6 mouse cellular contexts compared by ENCODE assay signal in genomic region chr14:57856037-57856436, GRCm38 (mm10). TPM values are rescaled to one million over a fixed set of nuclear protein-coding genes. Genes with fewer than 3 reads are reported as not detected.
A peak's percentile ranks its signal among the peaks of the same experiment; 100 is the strongest.
DNase-seq lines count a peak whose midpoint lies in the region; ATAC-seq and TF ChIP-seq lines count a peak whose summit lies in the region.
"Not testable (repeated sequence)": the region's sequence is repeated elsewhere in the genome, so short reads cannot be mapped to it uniquely, and the experiment has no call there.
"Had no signal": no experiment of that assay in that cellular context is flagged by ENCODE, and none has a peak within 500 bp of the region (broad histone marks: within the 10 kb centered on the region; RNA-seq: fewer than 3 reads in every experiment).

No protein-coding gene starts in this region.

- not testable (repeated sequence) for H3K9me3 ChIP-seq in kidney, postnatal 0 days (replicated peaks; ENCODE audit: low read length); liver, embryonic 14.5 days (ENCODE audit: control insufficient read depth, low read length); midbrain, postnatal 0 days (ENCODE audit: low read length)

- not testable (repeated sequence) for H3K4me3 ChIP-seq in kidney, postnatal 0 days (replicated peaks; ENCODE audit: low read depth, low read length); liver, embryonic 14.5 days (ENCODE audit: insufficient read depth in 1 of 2, low read depth in 2 of 2, low read length in 2 of 2); midbrain, postnatal 0 days (ENCODE audit: low read depth, low read length)

- not testable (repeated sequence) for TF ChIP-seq EP300 in liver, embryonic 14.5 days (IDR thresholded peaks at IDR 0.05; ENCODE audit: low read depth)

- CTCF ChIA-PET in Patski (lab: Charles Lee), result interaction anchor here (1.4 kb wide), 1 partner anchor 13 kb away, joined by 3 read pairs; no protein-coding TSS in a partner anchor

- not testable (repeated sequence) for H3K4me2 ChIP-seq in kidney, postnatal 0 days (ENCODE audit: low read length); liver, embryonic 14.5 days (ENCODE audit: low read depth); midbrain, postnatal 0 days (ENCODE audit: low read depth, low read length, poor library complexity, severe bottlenecking)

- not testable (repeated sequence) for H3K9ac ChIP-seq in kidney, postnatal 0 days (ENCODE audit: low read depth, low read length); liver, embryonic 14.5 days (replicated peaks); midbrain, postnatal 0 days (replicated peaks; ENCODE audit: low read length, poor library complexity, severe bottlenecking)

- ATAC-seq in Patski; kidney, postnatal 0 days (replicated peaks; ENCODE audit: low FRiP score, low read depth); liver, embryonic 14.5 days (ENCODE audit: insufficient read depth); midbrain, postnatal 0 days (ENCODE audit: low FRiP score): not testable (repeated sequence)

- H3K27ac ChIP-seq in kidney, postnatal 0 days; liver, embryonic 14.5 days; midbrain, postnatal 0 days (ENCODE audit: low read depth, low read length): not testable (repeated sequence)

- in situ Hi-C loops in Patski (cut with MboI; ENCODE audit: low pct_unique_long_range_greater_than_20kb), result not testable (repeated sequence)

- POLR2A ChIA-PET in Patski (lab: Charles Lee), result not testable (repeated sequence)

- TF ChIP-seq CTCF in Patski (IDR thresholded peaks at IDR 0.05), result peak; percentile 47
- TF ChIP-seq CTCF in kidney, postnatal 0 days (IDR thresholded peaks at IDR 0.05; ENCODE audit: low read depth), result peak; percentile 45
- peak; percentile 22; the same call in 1 of the 2 replicates for TF ChIP-seq CTCF in liver, embryonic 14.5 days (IDR thresholded peaks at IDR 0.05; ENCODE audit: low read depth)
- peak; percentile 35; the same call in 1 of the 2 replicates for TF ChIP-seq CTCF in midbrain, postnatal 0 days (IDR thresholded peaks at IDR 0.05)

- H3K27me3 ChIP-seq in Patski; kidney, postnatal 0 days (ENCODE audit: insufficient read depth, low read length); liver, embryonic 14.5 days (ENCODE audit: control insufficient read depth, insufficient read depth, low read length); midbrain, postnatal 0 days (ENCODE audit: insufficient read depth, low read length): not testable (repeated sequence)

- not testable (repeated sequence) for H3K4me1 ChIP-seq in kidney, postnatal 0 days (replicated peaks; ENCODE audit: insufficient read depth, low read length); liver, embryonic 14.5 days (replicated peaks; ENCODE audit: control insufficient read depth in 2 of 2, insufficient read depth in 2 of 2, low read length in 1 of 2); midbrain, postnatal 0 days (ENCODE audit: insufficient read depth, low read length)

- H3K36me3 ChIP-seq in kidney, postnatal 0 days (ENCODE audit: insufficient read depth, low read length), result peaks cover 14% of the 10 kb centered on the region
- not testable (repeated sequence) for H3K36me3 ChIP-seq in liver, embryonic 14.5 days (replicated peaks; ENCODE audit: control insufficient read depth, insufficient read depth, low read depth)
- H3K36me3 ChIP-seq in midbrain, postnatal 0 days (ENCODE audit: insufficient read depth, low read length), result peaks cover 20% of the 10 kb centered on the region

- DNase-seq in Patski (ENCODE audit: low read depth, low spot score); liver, embryonic 14.5 days (ENCODE audit: low read depth in 3 of 3, low spot score in 3 of 3); midbrain, postnatal 0 days (ENCODE audit: low spot score): not testable (repeated sequence)
- DNase-seq in induced T-regulatory cell, adult 2 months (ENCODE audit: low read depth), result peak; percentile 34
- peak; percentile 28 for DNase-seq in kidney, postnatal 0 days (ENCODE audit: low spot score)

RNA-seq across cellular contexts. Expression of gene Mrpl57, which starts 30.0 kb away (rescaled TPM):
- polyA plus RNA-seq in Patski (2021), result 57.0 TPM
- 224 and 230 TPM in 2 replicates for polyA plus RNA-seq in kidney, postnatal 0 days (2015; fragmentation: Nextera tagmentation; extraction: Ambion mirVana)
- polyA plus RNA-seq in liver, embryonic 14.5 days (2012; rRNA removed), result 23.6 and 48.3 TPM in 2 replicates
- polyA plus RNA-seq in liver, embryonic 14.5 days (2014; fragmentation: Nextera tagmentation; extraction: Ambion mirVana), result 149 and 161 TPM in 2 replicates
- total RNA-seq in midbrain, postnatal 0 days (2014; rRNA removed), result 45.4 and 48.3 TPM in 2 replicates
- 205 and 218 TPM in 2 replicates for polyA plus RNA-seq in midbrain, postnatal 0 days (2015; fragmentation: Nextera tagmentation; extraction: Ambion mirVana)

RNA-seq across cellular contexts. Expression of gene Ska3, which starts 30.1 kb away (rescaled TPM):
- polyA plus RNA-seq in Patski (2021), result 12.9 TPM
- 12.9 and 16.2 TPM in 2 replicates for polyA plus RNA-seq in kidney, postnatal 0 days (2015; fragmentation: Nextera tagmentation; extraction: Ambion mirVana)
- polyA plus RNA-seq in liver, embryonic 14.5 days (2012; rRNA removed), result 4.7 and 8.1 TPM in 2 replicates
- polyA plus RNA-seq in liver, embryonic 14.5 days (2014; fragmentation: Nextera tagmentation; extraction: Ambion mirVana), result 9.6 and 10.4 TPM in 2 replicates
- total RNA-seq in midbrain, postnatal 0 days (2014; rRNA removed), result 2.4 and 4.2 TPM in 2 replicates
- polyA plus RNA-seq in midbrain, postnatal 0 days (2015; fragmentation: Nextera tagmentation; extraction: Ambion mirVana), result 3.9 and 4.2 TPM in 2 replicates
- total RNA-seq: gastrocnemius, adult 8-10 months had no signal

RNA-seq across cellular contexts. Expression of gene Zdhhc20, which starts 34.0 kb away (rescaled TPM):
- 39.3 TPM for polyA plus RNA-seq in Patski (2021)
- 46.1 and 53.2 TPM in 2 replicates for polyA plus RNA-seq in kidney, postnatal 0 days (2015; fragmentation: Nextera tagmentation; extraction: Ambion mirVana)
- polyA plus RNA-seq in liver, embryonic 14.5 days (2012; rRNA removed), result 1.9 and 3.4 TPM in 2 replicates
- 6.6 and 7.6 TPM in 2 replicates for polyA plus RNA-seq in liver, embryonic 14.5 days (2014; fragmentation: Nextera tagmentation; extraction: Ambion mirVana)
- total RNA-seq in midbrain, postnatal 0 days (2014; rRNA removed), result 21.5 and 37.3 TPM in 2 replicates
- polyA plus RNA-seq in midbrain, postnatal 0 days (2015; fragmentation: Nextera tagmentation; extraction: Ambion mirVana), result 25.6 and 33.2 TPM in 2 replicates

RNA-seq across cellular contexts. Expression of gene Sap18, which starts 58.1 kb away (rescaled TPM):
- 23.1 TPM for polyA plus RNA-seq in Patski (2021)
- 17.3 and 17.9 TPM in 2 replicates for polyA plus RNA-seq in kidney, postnatal 0 days (2015; fragmentation: Nextera tagmentation; extraction: Ambion mirVana)
- polyA plus RNA-seq in liver, embryonic 14.5 days (2012; rRNA removed), result 4.7 and 18.0 TPM in 2 replicates
- polyA plus RNA-seq in liver, embryonic 14.5 days (2014; fragmentation: Nextera tagmentation; extraction: Ambion mirVana), result 6.0 and 13.3 TPM in 2 replicates
- 11.4 and 36.9 TPM in 2 replicates for total RNA-seq in midbrain, postnatal 0 days (2014; rRNA removed)
- polyA plus RNA-seq in midbrain, postnatal 0 days (2015; fragmentation: Nextera tagmentation; extraction: Ambion mirVana), result 22.4 and 26.8 TPM in 2 replicates
